In the genomic region with DNA sequence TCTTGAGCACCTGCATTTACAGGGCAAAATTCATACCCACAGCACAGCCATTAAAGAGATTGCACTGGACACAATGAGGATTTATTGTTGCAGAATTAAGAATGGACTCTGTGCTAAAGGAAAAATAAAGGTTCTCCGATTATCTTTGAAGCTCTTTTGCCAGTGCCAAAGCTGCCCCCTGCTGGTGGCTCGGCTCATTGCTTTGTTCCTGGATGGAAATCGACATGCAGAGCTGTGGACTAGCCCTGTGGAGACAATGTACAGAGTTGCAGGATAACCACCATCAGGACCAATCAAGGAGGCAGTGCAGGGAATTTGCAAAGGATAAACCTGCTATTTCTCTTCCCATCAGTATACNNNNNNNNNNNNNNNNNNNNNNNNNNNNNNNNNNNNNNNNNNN, we compare ENCODE assay signal across 8 mouse cellular contexts.
DNase-seq lines count a peak whose midpoint lies in the region; ATAC-seq and TF ChIP-seq lines count a peak whose summit lies in the region.

No protein-coding gene starts in this region.

- no peaks in the 10 kb centered on the region for H3K36me3 ChIP-seq in E14TG2a.4 (ENCODE audit: insufficient read depth, low read length)
- H3K36me3 ChIP-seq in midbrain, embryonic 10.5 days = no peaks in the 10 kb centered on the region

- peak; percentile 86 for DNase-seq in adrenal gland, postnatal 25 days
- peak; percentile 16 for DNase-seq in heart, postnatal 25 days (ENCODE audit: low spot score)
- DNase-seq in left cerebral cortex, adult 18-20 months (ENCODE audit: low spot score in 2 of 2) = peak; percentile 93 to 95
- peak; percentile 78 for DNase-seq in midbrain, embryonic 10.5 days (ENCODE audit: low spot score)
- peak; percentile 50 for DNase-seq in skeletal muscle tissue, adult 2 months (ENCODE audit: low read depth, low spot score)

- no peaks in the 10 kb centered on the region for H3K4me1 ChIP-seq in E14TG2a.4 (replicated peaks; ENCODE audit: low read depth, low read length)
- no peaks in the 10 kb centered on the region for H3K4me1 ChIP-seq in embryonic fibroblast, embryonic 13.5 days (ENCODE audit: control insufficient read depth, insufficient read depth, low read length)
- H3K4me1 ChIP-seq in midbrain, embryonic 10.5 days = no peaks in the 10 kb centered on the region

- H3K27me3 ChIP-seq in E14TG2a.4 (ENCODE audit: insufficient read depth, low read length) = 0 out of 2 replicates have a peak, but pooled peaks cover 3% of the 10 kb centered on the region
- no peaks in the 10 kb centered on the region for H3K27me3 ChIP-seq in midbrain, embryonic 10.5 days (ENCODE audit: low read depth, poor library complexity, severe bottlenecking)

- no peak overlapping the region for H3K4me3 ChIP-seq in E14TG2a.4 (replicated peaks; ENCODE audit: low read length)
- H3K4me3 ChIP-seq in embryonic fibroblast, embryonic 13.5 days (ENCODE audit: insufficient read depth, low read length) = no peak overlapping the region
- no peak overlapping the region for H3K4me3 ChIP-seq in midbrain, embryonic 10.5 days

- H3K9me3 ChIP-seq in E14TG2a.4 (ENCODE audit: low read length) = no peaks in the 10 kb centered on the region
- no peaks in the 10 kb centered on the region for H3K9me3 ChIP-seq in midbrain, embryonic 10.5 days (replicated peaks)

- intact Hi-C loops in heart, postnatal 25 days (cut with DNase I) = loop anchor here (1.0 to 2.0 kb wide), 2 partner anchors 179 to 331 kb away; no protein-coding TSS in a partner anchor

- no peak overlapping the region for H3K27ac ChIP-seq in embryonic fibroblast, embryonic 13.5 days (ENCODE audit: insufficient read depth, low read length)
- no peak overlapping the region for H3K27ac ChIP-seq in midbrain, embryonic 10.5 days (replicated peaks)

- TF ChIP-seq CTCF in E14TG2a.4 (conservative IDR thresholded peaks at IDR 0.05; ENCODE audit: low read length) = peak; percentile 84
- TF ChIP-seq CTCF in embryonic fibroblast, embryonic 13.5 days (IDR thresholded peaks at IDR 0.05; ENCODE audit: borderline replicate concordance, insufficient read depth, low read length) = peak; percentile 66; the same call in 1 of the 2 replicates

- no peak for ATAC-seq in activated CD4-positive, CD25-positive, alpha-beta regulatory T cell, adult 4 months

- WGBS in midbrain, embryonic 10.5 days = 29% methylated on average over 3 of the region's 3 CpGs

- no peak for TF ChIP-seq POLR2A in embryonic fibroblast, embryonic 13.5 days (IDR thresholded peaks at IDR 0.05; ENCODE audit: low read depth, low read length)

Comparison
In these comparisons a context has a peak if more than half of its experiments do, and no peak if none do; other contexts are left out.
1. DNase-seq: peak in every context shown above with its lines; median percentile 94 in left cerebral cortex, adult 18-20 months; 86 in adrenal gland, postnatal 25 days; 78 in midbrain, embryonic 10.5 days; 50 in skeletal muscle tissue, adult 2 months; 16 in heart, postnatal 25 days.